Mouse (Mus musculus) forebrain, embryonic 16.5 days (tissue): ENCODE results near the gene Olfr868. TPM values are rescaled to one million over a fixed set of nuclear protein-coding genes. Genes with fewer than 3 reads are reported as not detected.

ENCODE experiments used
- ATAC-seq: fragments of 200-750 bp; cut with Nextera tagmentation; 2 replicates; pipeline ENCODE4 v1.8.0; 2017; ENCODE audit warnings: mild to moderate bottlenecking, moderate library complexity
- H3K27ac ChIP-seq: fragments of 300-500 bp; sonication (generic); 2 replicates; pipeline ENCODE4 v1.5.1; 2014; ENCODE audit warnings: low read length, control low read depth
- H3K27me3 ChIP-seq: fragments of 300-500 bp; sonication (generic); replicated peaks from 2 replicates; pipeline ENCODE4 v1.6.1; 2014; ENCODE audit warnings: low read length; ENCODE audit not compliant: control insufficient read depth, insufficient read depth
- H3K36me3 ChIP-seq: fragments of 300-500 bp; sonication (generic); 2 replicates; pipeline ENCODE4 v1.6.1; 2014; ENCODE audit not compliant: control insufficient read depth, insufficient read depth
- H3K4me1 ChIP-seq: fragments of 300-500 bp; sonication (generic); replicated peaks from 2 replicates; pipeline ENCODE4 v1.6.1; 2014; ENCODE audit warnings: low read length; ENCODE audit not compliant: control insufficient read depth, insufficient read depth
- H3K4me2 ChIP-seq: fragments of 300-500 bp; sonication (generic); 2 replicates; pipeline ENCODE4 v1.6.1; 2014; ENCODE audit warnings: mild to moderate bottlenecking, low read length, control low read depth
- H3K4me3 ChIP-seq: fragments of 300-500 bp; sonication (generic); replicated peaks from 2 replicates; pipeline ENCODE4 v1.5.1; 2014; ENCODE audit warnings: mild to moderate bottlenecking, low read length, control low read depth
- H3K9ac ChIP-seq: fragments of 300-500 bp; sonication (generic); replicated peaks from 2 replicates; pipeline ENCODE4 v1.6.1; 2014; ENCODE audit warnings: low read depth, low read length, control low read depth
- H3K9me3 ChIP-seq: fragments of 300-500 bp; sonication (generic); 2 replicates; pipeline ENCODE4 v1.6.1; 2016; ENCODE audit warnings: low read length; ENCODE audit not compliant: control insufficient read depth
- whole genome bisulfite sequencing: fragments of 180-500 bp; shearing (Covaris S2); extraction: QIAGEN DNeasy Blood & Tissue Kit; methylation state at CpG from one replicate; pipeline ENCODE4 v1.1.7; 2014; 5-methylcytosine and 5-hydroxymethylcytosine counted together
- polyA plus RNA-seq: library from polyadenylated mRNA; unstranded; fragments of >200 nt; fragmentation: Nextera tagmentation; extraction: Ambion mirVana; gene quantifications from 2 replicates; pipeline ENCODE4 v1.2.1, GENCODE M21; 2015

Olfr868 gene
- not detected in 2 replicates for polyA plus RNA-seq

GRCm38 (mm10) chr9:20098326-20098725 is at the start of gene Olfr868:
Gene Olfr868 (plus strand): TSS chr9:20098626.
- no peak for ATAC-seq
- Histone ChIP-seq H3K4me1 (no peaks in the 10 kb centered on the region), H3K9ac (no peak within 1 kb of the TSS), H3K27me3 (no peaks in the 10 kb centered on the region), H3K27ac (no peak within 1 kb of the TSS), H3K4me3 (no peak within 1 kb of the TSS), H3K36me3 (no peaks in the 10 kb centered on the region), H3K9me3 (peaks cover 2% of the 10 kb centered on the region; the same call in 1 of the 2 replicates), H3K4me2 (no peak within 1 kb of the TSS)
- 47% methylated on average over 2 of the region's 2 CpGs for WGBS

- no peak within 1 kb of the TSS for H3K9ac ChIP-seq
- H3K36me3 ChIP-seq, result no peaks in the 10 kb centered on the region
- H3K9me3 ChIP-seq, result peaks cover 2% of the 10 kb centered on the region; the same call in 1 of the 2 replicates
- no peaks in the 10 kb centered on the region for H3K4me1 ChIP-seq
- H3K4me3 ChIP-seq, result no peak within 1 kb of the TSS
- ATAC-seq, result no peak
- no peak within 1 kb of the TSS for H3K4me2 ChIP-seq
- WGBS, result 79% methylated on average over 1 of the region's 1 CpGs
- no peaks in the 10 kb centered on the region for H3K27me3 ChIP-seq
- no peak within 1 kb of the TSS for H3K27ac ChIP-seq
These were observed 41.0 kb upstream of the Olfr868 start, which contains the start of gene Olfr867 for GRCm38 (mm10) chr9:20057462-20057861. Gene Olfr867 (minus strand): TSS chr9:20057562.

- WGBS, result 58% methylated on average over 3 of the region's 3 CpGs
These were observed 28.2 kb upstream of the Olfr868 start for GRCm38 (mm10) chr9:20070236-20070635.

GRCm38 (mm10) chr9:20071291-20071690 is 27.1 kb upstream of the Olfr868 start:
- no peak for ATAC-seq
- Histone ChIP-seq H3K4me2 (no peak overlapping the region), H3K36me3 (no peaks in the 10 kb centered on the region), H3K4me3 (no peak overlapping the region), H3K4me1 (no peaks in the 10 kb centered on the region), H3K27ac (no peak overlapping the region), H3K27me3 (no peaks in the 10 kb centered on the region), H3K9ac (no peak overlapping the region), H3K9me3 (peaks cover 13% of the 10 kb centered on the region)
- WGBS, result 97% methylated on average over 1 of the region's 1 CpGs

More at GRCm38 (mm10) chr9:20070236-20070635, 28.2 kb upstream of the Olfr868 start:
- no peak overlapping the region for H3K4me2 ChIP-seq
- ATAC-seq, result no peak
- H3K9ac ChIP-seq, result no peak overlapping the region
- no peak overlapping the region for H3K27ac ChIP-seq
- H3K4me1 ChIP-seq, result no peaks in the 10 kb centered on the region
- no peaks in the 10 kb centered on the region for H3K27me3 ChIP-seq
- H3K4me3 ChIP-seq, result no peak overlapping the region
- H3K36me3 ChIP-seq, result no peaks in the 10 kb centered on the region
- peaks cover 10% of the 10 kb centered on the region for H3K9me3 ChIP-seq

GRCm38 (mm10) chr9:20073523-20074177 is 24.8 kb upstream of the Olfr868 start:
- WGBS, result 76% methylated on average over 7 of the region's 7 CpGs
- peaks cover 23% of the 10 kb centered on the region for H3K9me3 ChIP-seq
- H3K4me2 ChIP-seq, result no peak overlapping the region
- H3K27me3 ChIP-seq, result no peaks in the 10 kb centered on the region
- H3K4me1 ChIP-seq, result no peaks in the 10 kb centered on the region
- no peak overlapping the region for H3K9ac ChIP-seq
- no peak overlapping the region for H3K4me3 ChIP-seq
- no peak overlapping the region for H3K27ac ChIP-seq
- ATAC-seq, result no peak
- H3K36me3 ChIP-seq, result no peaks in the 10 kb centered on the region

- 84% methylated on average over 2 of the region's 2 CpGs for WGBS
- Histone ChIP-seq H3K27ac (no peak within 1 kb of the TSS), H3K36me3 (no peaks in the 10 kb centered on the region), H3K4me1 (no peaks in the 10 kb centered on the region), H3K9ac (no peak within 1 kb of the TSS), H3K27me3 (no peaks in the 10 kb centered on the region), H3K9me3 (no peaks in the 10 kb centered on the region), H3K4me2 (no peak within 1 kb of the TSS), H3K4me3 (no peak within 1 kb of the TSS)
- ATAC-seq, result no peak
These were observed 30.3 kb downstream of the Olfr868 start, which contains the start of gene Olfr869 for GRCm38 (mm10) chr9:20128709-20129108. Gene Olfr869 (plus strand): TSS chr9:20129009.

- Histone ChIP-seq H3K36me3 (no peaks in the 10 kb centered on the region), H3K4me2 (no peak overlapping the region), H3K9ac (no peak overlapping the region), H3K27me3 (no peaks in the 10 kb centered on the region), H3K4me3 (no peak overlapping the region), H3K27ac (no peak overlapping the region), H3K9me3 (peaks cover 6% of the 10 kb centered on the region; the same call in 1 of the 2 replicates), H3K4me1 (no peaks in the 10 kb centered on the region)
- ATAC-seq, result no peak
- 90% methylated on average over 3 of the region's 3 CpGs for WGBS
These were observed 51.3 kb downstream of the Olfr868 start for GRCm38 (mm10) chr9:20149706-20150105.

Other genes with a start within 250 kb of the Olfr868 start
- gene Olfr860, start 248.9 kb upstream of the Olfr868 start, polyA plus RNA-seq, result not detected in 2 replicates
- not detected in 2 replicates for gene Olfr862, start 210.6 kb upstream of the Olfr868 start, polyA plus RNA-seq
- gene Olfr77, start 181.8 kb upstream of the Olfr868 start, polyA plus RNA-seq, result 0.14 and 0.17 TPM in 2 replicates
- gene Olfr866, start 70.6 kb upstream of the Olfr868 start, polyA plus RNA-seq, result not detected in 2 replicates
- not detected in 2 replicates for gene Olfr867, start 41.1 kb upstream of the Olfr868 start, polyA plus RNA-seq
- gene Olfr869, start 30.4 kb downstream of the Olfr868 start, polyA plus RNA-seq, result not detected in 2 replicates
- gene Olfr870, start 75.4 kb downstream of the Olfr868 start, polyA plus RNA-seq, result not detected in 2 replicates
- gene Olfr871, start 113.6 kb downstream of the Olfr868 start, polyA plus RNA-seq, result not detected in 2 replicates
- gene Olfr872, start 138.5 kb downstream of the Olfr868 start, polyA plus RNA-seq, result not detected in 2 replicates
- not detected in 2 replicates for gene Olfr39, start 183.7 kb downstream of the Olfr868 start, polyA plus RNA-seq
- gene Olfr873, start 199.9 kb downstream of the Olfr868 start, polyA plus RNA-seq, result not detected in 2 replicates
- gene Olfr18, start 237.5 kb downstream of the Olfr868 start, polyA plus RNA-seq, result not detected in 2 replicates